Mouse (Mus musculus) layer of hippocampus, adult 6 months (tissue): Measurements from ENCODE around the gene Gm21958. TPM values are rescaled to one million over a fixed set of nuclear protein-coding genes. Genes with fewer than 3 reads are reported as not detected.

Experiments used
- long read RNA-seq, 2 experiments: library from polyadenylated mRNA; unstranded; transcript quantifications; one replicate each; pipeline ENCODE4 v2.0.0; 2019 to 2020
- polyA plus RNA-seq: library from polyadenylated mRNA; unstranded; fragments of <200 nt; fragmentation: Nextera tagmentation; gene quantifications from 2 replicates; pipeline ENCODE4 v1.2.3, GENCODE M21; 2021

Gm21958 gene
- not detected in 2 replicates for polyA plus RNA-seq
- long read RNA-seq, experiment 1: 0 reads
- long read RNA-seq, experiment 2: 0 reads

DNA sequence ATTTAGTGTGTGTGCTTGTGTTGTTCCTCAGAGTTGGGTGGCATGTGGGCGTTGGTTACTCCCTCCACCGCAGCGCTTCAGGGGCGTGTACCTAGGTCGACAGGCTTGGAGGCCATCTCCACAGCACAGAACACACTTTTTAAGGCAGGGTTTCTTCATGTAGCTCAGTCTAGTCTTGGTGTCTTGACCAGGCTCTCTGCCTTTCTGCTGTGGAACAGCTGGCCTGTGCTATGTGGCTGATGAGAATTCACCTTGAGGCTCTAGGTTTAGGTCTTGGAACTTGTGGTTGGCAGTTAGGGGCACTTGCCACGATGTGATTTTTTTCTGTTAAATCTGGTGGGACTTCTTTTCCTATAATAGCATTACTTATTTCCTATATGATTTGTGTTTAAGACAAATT lies at the start of gene Gm21958:
Gm21958 (minus strand) TSS at position 101 of the 400 bp plus-strand sequence.

GRCm38 (mm10) chr3:54755145-54756041 lies 41.2 kb upstream of the Gm21958 start, which contains the start of gene Smad9:
Smad9 (plus strand) TSS chr3:54755582.

DNA sequence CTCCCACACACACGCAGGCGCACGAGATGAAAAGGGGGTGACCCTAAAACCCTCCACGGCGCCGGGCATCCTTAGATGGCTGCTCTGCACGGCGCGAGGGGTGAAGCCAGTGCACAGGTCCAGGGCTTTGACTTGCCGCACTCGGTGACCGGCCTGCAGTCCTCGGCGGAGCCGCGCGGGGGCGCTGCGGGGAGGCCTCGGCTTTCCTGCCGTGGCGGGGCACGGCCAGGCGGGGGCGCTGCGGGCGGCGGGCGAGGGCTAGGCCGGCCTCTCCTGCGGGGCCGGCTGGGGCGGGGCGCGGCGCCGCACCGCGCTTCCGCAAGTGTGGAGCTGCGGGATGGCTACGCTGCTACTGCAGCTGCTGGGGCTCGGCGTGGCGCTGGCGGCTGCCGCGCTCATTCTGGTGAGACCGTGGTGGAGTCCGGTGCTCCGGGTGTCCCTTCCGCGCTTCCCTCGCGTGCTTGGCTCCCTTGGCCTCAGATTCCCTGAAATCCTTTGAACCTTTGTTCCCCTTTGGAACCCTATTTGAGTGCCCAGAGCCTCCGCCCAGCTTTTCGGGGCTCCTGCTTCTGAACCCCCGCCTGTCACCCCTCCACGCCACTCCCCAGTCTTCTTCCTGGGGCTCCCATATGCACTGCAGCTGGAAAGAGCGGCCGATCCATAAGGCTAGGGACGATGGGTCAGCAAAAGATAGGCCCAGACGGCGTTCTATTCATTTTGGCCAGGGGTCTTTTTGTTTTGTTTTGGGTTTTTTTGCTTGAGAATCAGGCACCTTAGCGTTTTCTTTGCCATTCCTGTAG lies 21.3 kb upstream of the Gm21958 start, which contains the start of the genes Exosc8 and Alg5:
Exosc8 (minus strand) TSS at position 147 of the 800 bp plus-strand sequence.
Alg5 (plus strand) TSS at position 293 of the 800 bp plus-strand sequence.

GRCm38 (mm10) chr3:54692202-54693055 lies 21.7 kb downstream of the Gm21958 start, which contains the start of gene Supt20:
Supt20 (plus strand) TSS chr3:54692807.

Other genes with a start within 250 kb of the Gm21958 start
- 9.1 and 11.4 TPM in 2 replicates for gene Supt20, start 21.5 kb downstream of the Gm21958 start, polyA plus RNA-seq
- 24.8 and 25.1 TPM in 2 replicates for gene Exosc8, start 21.0 kb upstream of the Gm21958 start, polyA plus RNA-seq
- gene Alg5, start 21.2 kb upstream of the Gm21958 start, polyA plus RNA-seq: 47.5 and 50.0 TPM in 2 replicates
- gene Smad9, start 41.2 kb upstream of the Gm21958 start, polyA plus RNA-seq: 2.1 and 3.1 TPM in 2 replicates
- 3.4 and 4.4 TPM in 2 replicates for gene Rfxap, start 93.4 kb upstream of the Gm21958 start, polyA plus RNA-seq
- 5.3 and 5.7 TPM in 2 replicates for gene Sertm1, start 201.5 kb upstream of the Gm21958 start, polyA plus RNA-seq